Mouse (Mus musculus) B cell, adult 2 months (primary cell): ENCODE measurements around the gene Ube2c.

Experiments used
- DNase-seq, 2 experiments: peaks; one replicate each; pipeline ENCODE4 v3.0.0; 2022

The Ube2c gene

DNA sequence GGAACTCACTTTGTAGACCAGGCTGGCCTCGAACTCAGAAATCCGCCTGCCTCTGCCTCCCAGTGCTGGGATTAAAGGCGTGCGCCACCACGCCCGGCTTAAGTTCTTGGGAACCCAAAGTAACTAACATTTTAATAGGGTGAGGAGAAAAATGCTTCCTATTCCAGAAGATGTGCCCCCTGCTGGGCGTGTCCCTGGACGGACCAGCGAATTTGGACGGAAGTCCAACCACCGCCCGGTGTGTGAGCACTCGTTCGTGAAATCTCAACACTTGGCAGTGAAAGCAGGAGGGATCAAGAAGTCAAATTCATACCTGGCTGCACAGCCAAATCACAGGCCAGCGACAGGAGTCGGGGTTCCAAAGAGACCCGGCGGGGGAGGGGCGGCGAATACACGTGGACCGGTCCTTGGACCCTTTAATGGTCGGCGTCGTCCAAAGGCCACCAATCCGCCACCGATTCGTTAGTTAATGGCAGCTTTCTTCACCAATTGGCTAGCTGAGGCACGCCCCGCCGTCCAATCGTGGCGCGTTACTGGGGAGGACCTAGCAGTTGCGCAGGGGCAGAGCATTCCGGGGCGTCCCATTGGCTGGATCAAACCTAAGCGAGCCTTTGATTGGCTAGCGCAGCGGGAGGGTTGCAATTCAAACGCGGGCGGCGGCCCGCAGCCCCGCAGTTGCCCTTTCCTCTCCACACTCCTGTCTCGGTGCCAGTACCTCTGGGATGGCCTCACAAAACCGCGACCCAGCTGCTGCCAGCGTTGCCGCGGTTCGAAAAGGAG, at the start of gene Ube2c:
TSS of gene Ube2c (plus strand) at position 641 of the 780 bp plus-strand sequence.
- peak; percentile 93 to 95 for DNase-seq

DNA sequence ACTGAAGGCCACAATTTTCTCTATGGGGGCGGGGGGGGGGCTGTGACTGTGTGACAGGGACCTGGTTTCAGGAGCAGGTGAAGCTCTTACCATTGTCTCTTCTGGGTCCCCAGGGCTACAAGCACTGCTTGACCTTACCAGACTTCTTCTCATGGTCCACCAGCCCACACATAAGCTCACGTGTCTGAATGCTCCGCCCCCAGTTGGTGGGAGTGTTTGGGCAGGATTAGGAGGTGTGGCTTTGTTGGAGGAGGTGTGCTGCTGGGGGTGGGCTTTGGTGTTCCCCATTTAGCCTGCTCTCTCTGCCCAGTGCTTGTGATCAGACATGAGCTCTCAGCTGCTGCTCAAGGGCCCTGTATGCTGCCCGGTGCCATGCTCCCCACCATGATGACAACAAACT, 46.4 kb upstream of the Ube2c start:
- no peak for DNase-seq

DNA sequence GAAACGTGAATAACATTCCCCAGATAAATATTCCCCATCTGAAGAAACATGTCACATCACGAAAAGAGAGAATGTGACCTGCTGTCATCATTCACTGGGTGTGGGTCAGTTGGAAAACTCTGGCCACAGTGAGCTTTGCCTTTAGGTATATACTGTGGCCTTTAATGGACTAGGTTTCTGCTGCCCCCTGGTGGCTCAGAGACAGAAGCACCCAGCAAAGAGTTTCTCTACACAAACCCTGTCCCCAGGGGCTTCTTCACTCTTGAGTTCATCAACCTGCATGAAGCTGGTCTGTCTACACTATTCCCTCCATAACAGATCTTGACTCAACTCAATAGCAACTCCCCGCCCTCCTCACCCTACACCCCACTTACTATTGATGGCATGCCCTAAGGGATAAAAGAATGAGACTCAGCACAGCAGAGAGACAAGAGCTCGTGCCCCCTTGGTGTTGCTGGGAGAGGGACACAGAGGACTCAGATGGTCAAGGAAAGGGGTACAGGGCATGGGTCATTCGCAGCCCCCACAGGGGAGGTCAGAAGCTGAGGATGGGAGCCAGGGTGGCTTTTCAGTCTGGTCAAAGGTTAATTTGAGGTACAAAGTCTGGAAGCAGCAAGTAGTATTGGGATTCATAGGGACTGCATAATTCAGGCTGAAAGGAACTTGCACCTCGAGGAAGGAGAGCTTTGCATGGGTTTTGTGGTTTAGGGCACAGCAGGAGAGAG, 43.6 kb upstream of the Ube2c start:
- DNase-seq: peak; percentile 79 to 80

- DNase-seq: no peak
These were observed 38.0 kb upstream of the Ube2c start for GRCm38 (mm10) chr2:164731719-164732118.

DNA sequence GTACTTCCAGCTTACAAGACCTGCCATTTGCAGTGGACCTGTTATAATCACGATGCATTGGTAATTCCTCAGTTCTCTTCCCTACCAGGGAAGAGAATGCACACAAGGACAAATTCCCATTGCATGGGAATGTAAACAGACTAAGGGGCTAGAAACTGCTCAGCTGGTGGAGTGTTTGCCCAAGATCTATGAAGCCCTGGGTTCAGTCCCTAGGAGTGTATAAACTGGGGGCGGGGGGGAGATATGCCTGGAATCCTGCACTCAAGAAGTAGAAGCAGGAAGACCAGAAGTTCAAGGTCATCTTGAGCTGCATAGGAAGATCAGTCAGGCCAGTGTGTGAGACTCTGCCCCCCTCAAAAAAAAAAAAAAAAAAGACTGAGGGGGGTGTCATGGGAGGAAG, 36.4 kb upstream of the Ube2c start:
- DNase-seq: no peak

GRCm38 (mm10) chr2:164734839-164735238, 34.9 kb upstream of the Ube2c start:
- no peak for DNase-seq

DNA sequence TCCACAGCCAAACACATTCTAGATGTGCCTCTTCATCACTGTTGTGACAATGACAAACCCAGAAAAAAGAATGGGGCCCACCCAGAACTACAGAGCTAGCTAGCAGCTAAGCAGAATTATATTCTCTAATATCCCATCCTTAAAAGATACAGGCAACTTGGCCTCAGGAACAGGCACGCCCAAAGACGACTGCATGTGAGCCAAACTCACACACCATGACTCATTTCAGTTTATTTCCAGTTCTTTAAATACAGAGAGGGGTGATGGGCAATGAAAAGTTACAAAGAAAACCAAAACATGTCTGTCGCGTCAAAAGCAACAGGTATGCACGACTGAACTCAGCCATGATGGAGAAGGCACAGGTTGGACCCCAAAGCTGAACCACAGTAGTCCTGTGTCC, 34.3 kb upstream of the Ube2c start:
- no peak for DNase-seq

- no peak for DNase-seq
These were observed 32.2 kb upstream of the Ube2c start for GRCm38 (mm10) chr2:164737377-164738090.

DNA sequence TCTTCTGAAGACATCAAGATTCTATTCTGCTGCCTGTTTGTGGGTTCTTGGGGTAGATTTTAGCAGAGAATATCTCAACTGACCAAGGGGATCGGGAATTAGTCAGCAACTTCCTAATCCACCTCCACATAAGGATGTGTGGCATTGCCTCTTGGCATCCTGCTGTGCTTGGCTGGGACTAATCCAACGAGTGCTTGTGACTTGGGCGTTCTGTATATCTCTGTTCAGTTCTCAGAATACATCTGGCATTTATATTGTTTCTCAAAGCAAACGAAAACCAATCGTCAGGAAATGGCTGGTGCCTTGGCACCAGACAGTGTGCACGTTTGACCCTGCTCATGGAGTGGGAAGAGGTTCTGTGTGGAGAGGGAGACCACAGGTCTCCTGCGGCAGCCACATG, 29.8 kb upstream of the Ube2c start:
- no peak for DNase-seq

DNA sequence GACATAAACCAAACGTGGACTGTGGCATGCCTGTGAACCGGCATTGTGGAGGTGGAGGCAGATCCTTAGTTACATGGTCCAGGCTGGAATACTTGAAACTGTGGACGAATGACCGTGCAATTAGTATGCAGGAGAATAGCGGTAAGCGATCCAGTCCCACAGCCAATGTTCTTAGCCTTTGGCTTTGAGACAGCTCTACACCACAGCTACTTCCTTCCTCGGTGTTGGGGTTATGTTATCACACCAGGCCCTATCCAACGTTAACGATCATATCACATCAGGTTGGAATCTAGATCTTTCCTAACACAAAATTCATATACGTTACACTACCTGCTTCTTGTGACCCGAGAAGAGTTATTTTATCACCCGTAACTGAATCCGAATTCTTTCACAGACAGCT, 24.7 kb upstream of the Ube2c start:
- DNase-seq: no peak

DNA sequence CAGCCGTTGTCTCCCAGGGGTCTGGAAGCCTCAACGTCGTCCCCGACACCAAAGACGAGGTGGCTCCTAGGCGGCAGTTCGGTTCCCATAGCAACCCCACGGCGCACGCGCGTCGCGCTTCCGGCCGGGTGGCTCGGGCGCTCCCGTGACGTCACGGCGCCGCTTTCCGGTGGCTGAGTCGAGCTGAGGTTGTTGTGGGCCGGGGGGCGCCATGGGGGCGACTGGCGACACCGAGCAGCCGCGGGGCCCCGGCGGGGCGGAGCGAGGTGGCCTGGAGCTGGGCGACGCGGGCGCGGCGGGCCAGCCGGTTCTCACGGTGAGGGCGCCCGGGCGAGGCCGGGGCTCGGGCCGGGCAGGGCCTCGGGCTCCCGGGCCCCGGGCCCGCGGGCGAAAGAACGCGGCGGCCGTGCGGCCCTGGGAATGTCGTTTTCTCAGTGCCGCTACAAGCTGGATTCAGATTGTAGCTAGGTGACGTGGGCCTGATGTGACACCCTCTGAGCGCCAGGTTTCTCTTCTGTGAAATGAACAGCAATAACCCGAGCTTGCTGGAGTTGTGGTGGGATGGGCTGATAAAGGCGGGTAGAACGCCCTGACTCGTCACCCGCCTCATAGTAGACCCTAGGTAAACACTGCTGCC, 23.7 kb upstream of the Ube2c start, which contains the start of the genes Wfdc3 and Dnttip1:
TSS of gene Wfdc3 (minus strand) at position 89 of the 637 bp plus-strand sequence.
TSS of gene Dnttip1 (plus strand) at position 141 of the 637 bp plus-strand sequence.
- peak; percentile 96 to 97 for DNase-seq

DNA sequence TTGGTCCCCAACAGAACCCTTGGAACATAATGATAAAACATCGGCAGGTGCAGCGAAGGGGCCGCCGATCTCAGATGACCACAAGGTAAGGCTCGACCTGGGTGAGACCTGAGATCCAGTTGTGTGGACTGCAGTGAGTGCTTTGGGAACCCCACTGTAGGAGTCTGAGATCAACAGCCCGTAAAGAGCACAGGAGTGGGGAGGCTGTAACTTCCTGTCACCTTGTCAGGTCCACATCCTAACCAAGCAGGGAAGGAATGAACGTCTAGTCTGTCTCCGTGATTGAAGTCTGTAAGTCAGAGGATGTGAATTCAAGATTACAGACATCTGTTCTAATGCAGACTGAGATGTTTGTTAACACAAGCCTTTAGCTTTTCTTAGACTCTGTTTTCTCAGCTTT, 23.0 kb upstream of the Ube2c start:
- DNase-seq: no peak

GRCm38 (mm10) chr2:164748191-164748590, 21.5 kb upstream of the Ube2c start:
- DNase-seq: no peak

GRCm38 (mm10) chr2:164748991-164749390, 20.7 kb upstream of the Ube2c start:
- DNase-seq: no peak

- DNase-seq: no peak
These were observed 17.2 kb upstream of the Ube2c start for GRCm38 (mm10) chr2:164752454-164752853.

DNA sequence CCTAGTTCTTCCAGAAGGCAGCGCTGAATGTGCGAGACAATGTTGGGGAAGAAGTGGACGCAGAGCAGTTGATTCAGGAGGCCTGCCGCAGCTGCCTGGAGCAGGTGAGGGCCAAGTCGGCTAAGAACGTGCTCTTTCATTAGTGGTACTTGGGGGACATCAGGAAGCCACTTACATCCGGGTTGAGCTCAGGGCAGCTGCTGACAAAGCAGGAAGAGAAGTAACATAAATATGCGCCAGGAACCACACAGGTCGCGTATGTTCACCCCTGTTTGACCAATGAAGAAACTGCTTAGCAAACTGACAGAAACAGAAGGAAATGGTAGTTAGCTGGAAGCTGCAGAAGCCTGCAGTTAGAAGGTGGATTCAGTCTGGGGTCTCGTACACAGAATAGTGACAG, 15.6 kb upstream of the Ube2c start:
- DNase-seq: no peak

GRCm38 (mm10) chr2:164754800-164755199, 14.9 kb upstream of the Ube2c start:
- DNase-seq: no peak

DNA sequence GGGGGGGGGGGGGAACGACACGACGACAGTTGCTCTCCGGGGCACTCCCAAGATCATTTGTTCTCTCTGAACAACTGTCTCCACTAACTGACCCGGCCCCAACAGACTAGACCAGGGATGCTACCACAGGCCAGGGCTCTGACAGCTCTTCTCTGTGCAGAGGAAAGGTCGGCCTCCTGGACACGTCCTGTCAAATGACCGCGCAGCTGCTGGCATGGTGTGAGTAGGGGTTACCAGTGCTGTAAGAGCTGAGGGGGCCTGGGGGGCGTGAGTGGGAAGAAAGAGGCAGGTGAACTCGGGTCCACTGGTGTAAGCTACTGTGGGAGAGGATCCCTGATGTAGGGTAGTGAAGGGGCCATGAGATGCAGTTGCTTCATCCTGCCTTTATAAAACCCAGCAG, 11.9 kb upstream of the Ube2c start:
- DNase-seq: no peak

DNA sequence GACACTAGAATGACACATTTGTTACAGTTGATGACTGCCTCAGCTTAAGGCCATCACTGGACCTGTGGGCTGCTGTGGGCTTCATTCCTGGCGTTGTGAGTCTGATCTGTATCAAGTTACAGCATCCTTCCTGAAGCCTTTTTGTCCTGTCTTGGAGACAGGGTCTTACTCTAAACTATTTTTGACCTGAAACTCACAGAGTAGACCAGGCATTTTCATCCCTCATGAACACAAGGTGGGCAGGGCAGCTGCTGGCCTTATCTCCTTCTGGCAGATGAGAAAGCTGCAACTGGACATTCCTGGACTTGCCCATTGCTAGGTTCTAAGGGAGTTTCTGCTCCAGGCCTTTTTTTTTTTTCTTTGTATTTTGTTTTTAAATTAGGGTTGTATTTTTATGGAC, 11.0 kb upstream of the Ube2c start:
- no peak for DNase-seq

GRCm38 (mm10) chr2:164760059-164760833, 9.5 kb upstream of the Ube2c start:
- no peak for DNase-seq

DNA sequence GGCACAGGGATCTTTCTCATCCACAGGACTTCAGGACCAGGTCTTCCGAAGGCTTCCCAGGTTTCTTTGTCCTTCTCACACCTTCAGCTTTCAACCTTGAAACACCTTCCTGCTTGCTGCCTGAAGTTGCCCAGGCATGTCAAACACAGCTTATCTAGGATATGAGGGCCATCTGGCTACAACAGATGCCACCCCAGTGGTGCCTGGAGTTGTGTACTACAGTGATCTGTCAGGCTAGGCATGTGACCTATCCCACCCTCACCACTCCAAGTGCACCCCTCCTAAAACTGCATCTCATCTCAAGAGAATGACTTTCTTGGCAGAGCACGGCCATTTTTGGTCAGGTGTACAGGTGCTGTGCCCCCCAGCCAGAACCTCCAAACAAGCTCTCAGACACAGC, 8.2 kb upstream of the Ube2c start:
- no peak for DNase-seq

DNA sequence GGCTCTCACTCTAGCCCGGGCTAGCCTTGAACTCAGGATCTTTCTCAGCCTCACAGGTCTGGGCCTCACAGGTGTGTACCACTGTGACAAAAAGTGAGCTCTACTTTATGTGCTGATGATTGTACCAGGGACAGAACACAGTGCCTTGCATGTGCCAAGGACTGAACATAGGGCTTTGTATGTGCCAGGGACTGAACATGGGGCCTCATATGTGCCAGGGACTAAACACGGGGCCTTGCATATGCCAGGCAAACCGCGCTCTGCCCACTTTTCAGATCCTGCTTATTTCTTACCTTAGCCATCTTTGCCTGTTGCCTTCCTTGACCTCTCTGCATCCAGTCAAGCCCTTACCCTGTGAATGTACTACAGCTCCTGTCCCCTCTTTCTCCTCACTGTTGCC, 7.7 kb upstream of the Ube2c start:
- DNase-seq: no peak
